Mouse (Mus musculus) cerebellum, adult 2 months (tissue): ENCODE measurements around the gene Arhgap15.

ENCODE experiments used
- CTCF ChIP-seq: fragments of 200-500 bp; IDR thresholded peaks from 2 replicates; pipeline ENCODE4 v1.5.1; 2011; ENCODE audit warnings: low read depth, mild to moderate bottlenecking, control low read depth, low read length, moderate library complexity, borderline replicate concordance; ENCODE audit not compliant: insufficient read depth
- POLR2A ChIP-seq: fragments of 200-500 bp; IDR thresholded peaks from 2 replicates; pipeline ENCODE4 v1.6.1; 2011; ENCODE audit warnings: low read length, control low read depth, borderline replicate concordance; ENCODE audit not compliant: insufficient read depth

- TF ChIP-seq POLR2A = no peak
- TF ChIP-seq CTCF = no peak
These were observed 10.0 kb upstream of the Arhgap15 start for GRCm38 (mm10) chr2:43738562-43739112.
